Mouse (Mus musculus) kidney, postnatal 0 days (tissue): ENCODE results near the gene Crabp2. TPM values are rescaled to one million over a fixed set of nuclear protein-coding genes. Genes with fewer than 3 reads are reported as not detected.

Experiments
- ATAC-seq: fragments of 200-750 bp; cut with Nextera tagmentation; replicated peaks from 2 replicates; pipeline ENCODE4 v1.8.0; 2017; ENCODE audit warnings: low read depth, moderate number of reproducible peaks, moderate TSS enrichment, moderate library complexity; ENCODE audit not compliant: low FRiP score
- DNase-seq: peaks from one replicate; pipeline ENCODE4 v3.0.0-alpha.2; 2016; ENCODE audit warnings: low spot score
- H3K27ac ChIP-seq: fragments of 300-500 bp; sonication (generic); 2 replicates; pipeline ENCODE4 v1.5.1; 2014; ENCODE audit warnings: mild to moderate bottlenecking
- H3K27me3 ChIP-seq: fragments of 300-500 bp; sonication (generic); 2 replicates; pipeline ENCODE4 v1.6.1; 2014; ENCODE audit warnings: low read length, mixed read lengths; ENCODE audit not compliant: insufficient read depth
- H3K36me3 ChIP-seq: fragments of 300-500 bp; sonication (generic); 2 replicates; pipeline ENCODE4 v1.6.1; 2014; ENCODE audit warnings: low read length, mixed read lengths; ENCODE audit not compliant: insufficient read depth
- H3K4me1 ChIP-seq: fragments of 300-500 bp; sonication (generic); replicated peaks from 2 replicates; pipeline ENCODE4 v1.6.1; 2014; ENCODE audit warnings: antibody characterized with exemption, low read length, mixed read lengths; ENCODE audit not compliant: insufficient read depth
- H3K4me2 ChIP-seq: fragments of 300-500 bp; sonication (generic); 2 replicates; pipeline ENCODE4 v1.6.1; 2014; ENCODE audit warnings: mild to moderate bottlenecking, low read length, moderate library complexity, mixed read lengths
- H3K4me3 ChIP-seq: fragments of 300-500 bp; sonication (generic); replicated peaks from 2 replicates; pipeline ENCODE4 v1.5.1; 2014; ENCODE audit warnings: low read depth, low read length
- H3K9ac ChIP-seq: fragments of 300-500 bp; sonication (generic); 2 replicates; pipeline ENCODE4 v1.6.1; 2014; ENCODE audit warnings: low read depth, low read length
- H3K9me3 ChIP-seq: fragments of 300-500 bp; sonication (generic); replicated peaks from 2 replicates; pipeline ENCODE4 v1.6.1; 2016; ENCODE audit warnings: low read length, inconsistent platforms, mixed read lengths
- CTCF ChIP-seq: IDR thresholded peaks from 2 replicates; pipeline ENCODE4 v1.5.1; 2016; ENCODE audit warnings: antibody characterized with exemption, low read depth, mild to moderate bottlenecking, moderate library complexity
- WGBS: fragments of 180-500 bp; shearing (Covaris S2); extraction: QIAGEN DNeasy Blood & Tissue Kit; methylation state at CpG from one replicate; pipeline ENCODE4 v1.1.7; 2014; 5-methylcytosine and 5-hydroxymethylcytosine counted together
- polyA plus RNA-seq: library from polyadenylated mRNA; unstranded; fragments of >200 nt; fragmentation: Nextera tagmentation; extraction: Ambion mirVana; gene quantifications from 2 replicates; pipeline ENCODE4 v1.2.1, GENCODE M21; 2015

Crabp2 gene
- polyA plus RNA-seq, 1 experiment from 2014 or later, result 20.9 TPM

- H3K4me2 ChIP-seq, result no peak overlapping the region
- WGBS, result 58% methylated on average over 4 of the region's 4 CpGs
- no peak for DNase-seq
- no peak overlapping the region for H3K9ac ChIP-seq
- H3K27me3 ChIP-seq, result no peaks in the 10 kb centered on the region
- peaks cover 7% of the 10 kb centered on the region; the same call in 1 of the 2 replicates for H3K4me1 ChIP-seq
- no peak for ATAC-seq
- no peak for TF ChIP-seq CTCF
- no peak overlapping the region; the same call in 1 of the 2 replicates for H3K27ac ChIP-seq
- no peak overlapping the region for H3K4me3 ChIP-seq
- peaks cover 36% of the 10 kb centered on the region for H3K36me3 ChIP-seq
- no peaks in the 10 kb centered on the region for H3K9me3 ChIP-seq
These were observed 14.0 kb upstream of the Crabp2 start for GRCm38 (mm10) chr3:87934501-87934900.

- no peak overlapping the region for H3K27ac ChIP-seq
These were observed 13.3 kb upstream of the Crabp2 start for GRCm38 (mm10) chr3:87935201-87935600.

GRCm38 (mm10) chr3:87935776-87936175 is 12.7 kb upstream of the Crabp2 start:
- Histone ChIP-seq H3K27ac (no peak overlapping the region), H3K4me2 (no peak overlapping the region), H3K9me3 (no peaks in the 10 kb centered on the region), H3K36me3 (peaks cover 47% of the 10 kb centered on the region), H3K4me1 (peaks cover 6% of the 10 kb centered on the region; the same call in 1 of the 2 replicates), H3K4me3 (no peak overlapping the region), H3K9ac (no peak overlapping the region), H3K27me3 (no peaks in the 10 kb centered on the region)
- WGBS, result 98% methylated on average over 2 of the region's 2 CpGs
- DNase-seq (peak; percentile 90), ATAC-seq (peak; percentile 38; the same call in 1 of the 2 replicates)
- TF ChIP-seq CTCF, result peak; percentile 99

More at GRCm38 (mm10) chr3:87935201-87935600, 13.3 kb upstream of the Crabp2 start:
- H3K9ac ChIP-seq, result no peak overlapping the region
- H3K4me3 ChIP-seq, result no peak overlapping the region
- DNase-seq (no peak), ATAC-seq (0 out of 2 replicates have a peak, but pooled peaks have one; percentile 16)
- peaks cover 7% of the 10 kb centered on the region; the same call in 1 of the 2 replicates for H3K4me1 ChIP-seq
- H3K27me3 ChIP-seq, result no peaks in the 10 kb centered on the region
- H3K4me2 ChIP-seq, result no peak overlapping the region
- no peak for TF ChIP-seq CTCF
- no peaks in the 10 kb centered on the region for H3K9me3 ChIP-seq
- peaks cover 43% of the 10 kb centered on the region for H3K36me3 ChIP-seq
- WGBS, result 71% methylated on average over 4 of the region's 4 CpGs

- Histone ChIP-seq H3K36me3 (peaks cover 46% of the 10 kb centered on the region), H3K4me1 (no peaks in the 10 kb centered on the region), H3K9me3 (no peaks in the 10 kb centered on the region), H3K9ac (no peak overlapping the region), H3K27me3 (no peaks in the 10 kb centered on the region), H3K4me3 (no peak overlapping the region), H3K4me2 (no peak overlapping the region), H3K27ac (no peak overlapping the region)
- 63% methylated on average over 5 of the region's 5 CpGs for WGBS
- 0 out of 2 replicates have a peak, but pooled peaks have one; percentile 17 for TF ChIP-seq CTCF
- ATAC-seq, result no peak
- no peak for DNase-seq
These were observed 7.9 kb upstream of the Crabp2 start for GRCm38 (mm10) chr3:87940611-87941010.

- Histone ChIP-seq H3K36me3 (peaks cover 43% of the 10 kb centered on the region), H3K9ac (no peak overlapping the region)
These were observed 6.0 kb upstream of the Crabp2 start for GRCm38 (mm10) chr3:87942471-87942870.

GRCm38 (mm10) chr3:87943586-87943985 is 4.9 kb upstream of the Crabp2 start:
- DNase-seq, result no peak
- Histone ChIP-seq H3K4me2 (no peak overlapping the region), H3K4me3 (no peak overlapping the region), H3K9me3 (no peaks in the 10 kb centered on the region), H3K27me3 (no peaks in the 10 kb centered on the region), H3K9ac (no peak overlapping the region), H3K36me3 (peaks cover 35% of the 10 kb centered on the region), H3K27ac (no peak overlapping the region), H3K4me1 (peaks cover 19% of the 10 kb centered on the region)
- 60% methylated on average over 7 of the region's 7 CpGs for WGBS
- no peak for ATAC-seq
- no peak for TF ChIP-seq CTCF

More at GRCm38 (mm10) chr3:87942471-87942870, 6.0 kb upstream of the Crabp2 start:
- peaks cover 10% of the 10 kb centered on the region for H3K4me1 ChIP-seq
- DNase-seq, result no peak
- ATAC-seq, result no peak
- H3K4me2 ChIP-seq, result no peak overlapping the region
- no peaks in the 10 kb centered on the region for H3K27me3 ChIP-seq
- no peak overlapping the region for H3K27ac ChIP-seq
- no peak overlapping the region for H3K4me3 ChIP-seq
- H3K9me3 ChIP-seq, result no peaks in the 10 kb centered on the region
- no peak for TF ChIP-seq CTCF
- 94% methylated on average over 2 of the region's 2 CpGs for WGBS
